Mouse (Mus musculus) heart, embryonic 16.5 days (tissue): ENCODE data around the gene Hoxd4. TPM values are rescaled to one million over a fixed set of nuclear protein-coding genes. Genes with fewer than 3 reads are reported as not detected.

ENCODE experiments used
- ATAC-seq: fragments of 200-750 bp; cut with Nextera tagmentation; replicated peaks from 2 replicates; pipeline ENCODE4 v1.8.0; 2017; ENCODE audit warnings: moderate number of reproducible peaks; ENCODE audit not compliant: insufficient read depth, low FRiP score; ENCODE audit errors: extremely low read depth
- H3K27ac ChIP-seq: fragments of 300-500 bp; sonication (generic); 2 replicates; pipeline ENCODE4 v1.5.1; 2014; ENCODE audit warnings: mild to moderate bottlenecking, low read length, control low read depth, moderate library complexity
- H3K27me3 ChIP-seq: fragments of 300-500 bp; sonication (generic); 2 replicates; pipeline ENCODE4 v1.6.1; 2014; ENCODE audit warnings: low read length, mixed read lengths; ENCODE audit not compliant: control insufficient read depth, insufficient read depth
- H3K36me3 ChIP-seq: fragments of 300-500 bp; sonication (generic); 2 replicates; pipeline ENCODE4 v1.6.1; 2014; ENCODE audit not compliant: control insufficient read depth, insufficient read depth
- H3K4me1 ChIP-seq: fragments of 300-500 bp; sonication (generic); 2 replicates; pipeline ENCODE4 v1.6.1; 2014; ENCODE audit warnings: low read length, mixed read lengths; ENCODE audit not compliant: control insufficient read depth, insufficient read depth
- H3K4me2 ChIP-seq: fragments of 300-500 bp; sonication (generic); 2 replicates; pipeline ENCODE4 v1.6.1; 2014; ENCODE audit warnings: low read depth, mild to moderate bottlenecking, control low read depth, low read length
- H3K4me3 ChIP-seq: fragments of 300-500 bp; sonication (generic); 2 replicates; pipeline ENCODE4 v1.5.1; 2014; ENCODE audit warnings: mild to moderate bottlenecking, control low read depth, low read length
- H3K9ac ChIP-seq: fragments of 300-500 bp; sonication (generic); 2 replicates; pipeline ENCODE4 v1.6.1; 2014; ENCODE audit warnings: low read length, control low read depth
- H3K9me3 ChIP-seq: fragments of 300-500 bp; sonication (generic); replicated peaks from 2 replicates; pipeline ENCODE4 v1.6.1; 2016; ENCODE audit warnings: low read length; ENCODE audit not compliant: control insufficient read depth
- WGBS: fragments of 180-500 bp; shearing (Covaris S2); extraction: QIAGEN DNeasy Blood & Tissue Kit; methylation state at CpG from one replicate; pipeline ENCODE4 v1.1.7; 2014; 5-methylcytosine and 5-hydroxymethylcytosine counted together
- polyA plus RNA-seq: library from polyadenylated mRNA; unstranded; fragments of >200 nt; fragmentation: Nextera tagmentation; extraction: Ambion mirVana; gene quantifications from 2 replicates; pipeline ENCODE4 v1.2.1, GENCODE M21; 2015

The Hoxd4 gene
- polyA plus RNA-seq, 1 experiment from 2014 or later = 0.18 TPM

DNA sequence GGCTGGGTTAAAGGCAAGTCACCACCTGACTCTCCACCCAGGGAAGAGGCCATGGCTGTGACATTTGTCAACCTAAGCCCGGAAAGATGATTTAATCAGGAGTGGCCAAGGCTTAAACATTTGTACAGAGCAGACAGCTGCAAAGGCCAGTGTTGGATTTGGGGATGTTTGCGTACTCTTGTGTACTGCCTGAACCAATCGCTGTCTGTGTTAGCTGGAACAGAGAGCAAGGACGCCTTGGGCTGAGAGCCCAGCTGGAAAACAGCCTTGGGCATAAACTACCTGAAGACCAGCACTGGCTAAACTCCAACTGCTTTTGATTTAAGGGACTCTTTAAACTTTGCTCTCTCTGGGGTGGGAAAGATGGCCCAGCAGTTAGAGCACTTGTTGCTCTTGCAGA lies 3.1 kb upstream of the Hoxd4 start:
- H3K4me3 ChIP-seq = no peak overlapping the region
- no peaks in the 10 kb centered on the region for H3K36me3 ChIP-seq
- ATAC-seq = no peak
- H3K4me2 ChIP-seq = no peak overlapping the region
- 20% methylated on average over 4 of the region's 4 CpGs for WGBS
- H3K27ac ChIP-seq = no peak overlapping the region
- peaks cover 94% of the 10 kb centered on the region for H3K27me3 ChIP-seq
- H3K4me1 ChIP-seq = peaks cover 10% of the 10 kb centered on the region; the same call in 1 of the 2 replicates
- H3K9me3 ChIP-seq = no peaks in the 10 kb centered on the region
- no peak overlapping the region for H3K9ac ChIP-seq

- no peak for ATAC-seq
- H3K4me2 ChIP-seq = no peak overlapping the region
- peaks cover 10% of the 10 kb centered on the region; the same call in 1 of the 2 replicates for H3K4me1 ChIP-seq
- no peak overlapping the region for H3K27ac ChIP-seq
- no peaks in the 10 kb centered on the region for H3K36me3 ChIP-seq
- H3K27me3 ChIP-seq = peaks cover 94% of the 10 kb centered on the region
- H3K9me3 ChIP-seq = no peaks in the 10 kb centered on the region
- no peak overlapping the region for H3K4me3 ChIP-seq
- 8% methylated on average over 5 of the region's 5 CpGs for WGBS
- H3K9ac ChIP-seq = no peak overlapping the region
Measured at GRCm38 (mm10) chr2:74709465-74710419, 2.0 kb upstream of the Hoxd4 start.

- no peaks in the 10 kb centered on the region for H3K36me3 ChIP-seq
- H3K27ac ChIP-seq = no peak overlapping the region
- no peak overlapping the region for H3K9ac ChIP-seq
- peaks cover 92% of the 10 kb centered on the region for H3K27me3 ChIP-seq
- no peak overlapping the region for H3K4me3 ChIP-seq
- ATAC-seq = no peak
- H3K4me1 ChIP-seq = peaks cover 7% of the 10 kb centered on the region; the same call in 1 of the 2 replicates
- WGBS = 2% methylated on average over 16 of the region's 16 CpGs
- no peak overlapping the region for H3K4me2 ChIP-seq
- no peaks in the 10 kb centered on the region for H3K9me3 ChIP-seq
Measured at GRCm38 (mm10) chr2:74710929-74711543, 693 bp upstream of the Hoxd4 start.

GRCm38 (mm10) chr2:74713239-74714150 lies 1.8 kb downstream of the Hoxd4 start:
- H3K4me2 ChIP-seq = no peak overlapping the region
- no peak overlapping the region for H3K27ac ChIP-seq
- H3K36me3 ChIP-seq = no peaks in the 10 kb centered on the region
- no peaks in the 10 kb centered on the region for H3K9me3 ChIP-seq
- 10% methylated on average over 19 of the region's 19 CpGs for WGBS
- H3K27me3 ChIP-seq = peaks cover 91% of the 10 kb centered on the region
- H3K9ac ChIP-seq = no peak overlapping the region
- no peak for ATAC-seq
- no peak overlapping the region; the same call in 1 of the 2 replicates for H3K4me3 ChIP-seq
- H3K4me1 ChIP-seq = peaks cover 7% of the 10 kb centered on the region; the same call in 1 of the 2 replicates

DNA sequence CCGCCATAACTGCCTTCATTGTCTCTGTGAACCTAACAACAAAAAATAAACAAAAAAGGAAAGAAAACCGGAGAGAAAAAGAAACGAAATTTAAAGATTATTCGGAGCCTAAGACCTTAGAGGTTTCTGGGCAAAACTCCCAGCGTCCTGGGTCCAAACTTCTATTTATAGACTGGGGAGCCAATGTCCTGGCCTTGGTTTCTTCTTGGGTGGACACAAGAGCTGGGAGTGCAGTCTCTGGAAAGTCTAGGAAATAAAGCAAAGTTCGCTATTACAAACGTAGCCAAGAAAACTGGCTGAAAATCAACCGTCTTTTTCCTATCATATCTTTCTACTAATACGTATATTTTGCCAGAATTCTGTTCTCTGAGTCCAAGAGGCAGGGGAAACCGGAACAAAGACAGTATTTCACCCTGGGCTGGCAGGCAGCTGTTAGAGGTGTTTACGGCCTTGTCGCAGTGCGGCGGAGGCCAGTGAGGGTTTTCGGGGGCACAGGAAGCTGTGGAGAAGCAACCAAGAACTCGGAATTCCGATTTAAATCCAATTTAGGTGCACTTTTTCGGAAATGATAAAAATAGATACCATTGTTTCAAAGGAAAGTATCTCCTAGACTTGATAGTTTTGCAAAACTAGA lies 2.5 kb downstream of the Hoxd4 start:
- Histone ChIP-seq H3K4me1 (peaks cover 7% of the 10 kb centered on the region; the same call in 1 of the 2 replicates), H3K9me3 (no peaks in the 10 kb centered on the region), H3K27ac (no peak overlapping the region), H3K27me3 (peaks cover 91% of the 10 kb centered on the region), H3K36me3 (no peaks in the 10 kb centered on the region), H3K9ac (no peak overlapping the region), H3K4me2 (no peak overlapping the region), H3K4me3 (no peak overlapping the region; the same call in 1 of the 2 replicates)
- ATAC-seq = no peak
- 11% methylated on average over 18 of the region's 18 CpGs for WGBS

DNA sequence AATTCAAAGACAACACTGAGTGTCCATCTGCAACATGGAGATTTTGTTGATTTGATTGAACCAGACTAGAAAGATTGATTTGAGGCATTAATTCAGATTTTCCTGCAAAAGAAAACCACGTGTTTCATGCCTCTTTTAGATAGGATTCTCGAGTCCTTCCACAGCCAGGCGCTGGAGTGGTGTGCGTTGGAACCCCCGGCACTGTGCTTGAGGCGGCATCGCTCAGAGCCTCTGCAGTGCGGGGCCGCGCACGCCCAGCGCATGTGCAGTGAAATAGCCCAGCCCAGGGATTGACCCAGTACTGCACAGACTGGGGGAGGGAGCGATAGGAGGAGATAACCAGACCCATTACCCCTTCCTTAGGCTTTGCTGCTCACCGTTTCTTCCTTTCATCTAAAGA lies 3.2 kb downstream of the Hoxd4 start:
- Histone ChIP-seq H3K36me3 (no peaks in the 10 kb centered on the region), H3K9ac (no peak overlapping the region), H3K9me3 (no peaks in the 10 kb centered on the region), H3K4me1 (peaks cover 7% of the 10 kb centered on the region; the same call in 1 of the 2 replicates), H3K4me3 (no peak overlapping the region), H3K27me3 (peaks cover 90% of the 10 kb centered on the region), H3K4me2 (no peak overlapping the region), H3K27ac (no peak overlapping the region)
- no peak for ATAC-seq
- under 1% methylated on average over 14 of the region's 14 CpGs for WGBS

- Histone ChIP-seq H3K4me2 (peak overlapping the region; percentile 35), H3K27ac (no peak overlapping the region), H3K9ac (no peak overlapping the region), H3K27me3 (peaks cover 90% of the 10 kb centered on the region), H3K36me3 (no peaks in the 10 kb centered on the region), H3K9me3 (no peaks in the 10 kb centered on the region), H3K4me3 (peak overlapping the region; percentile 15), H3K4me1 (peaks cover 7% of the 10 kb centered on the region; the same call in 1 of the 2 replicates)
- ATAC-seq = peak; percentile 76; the same call in 1 of the 2 replicates
- 3% methylated on average over 26 of the region's 26 CpGs for WGBS
Measured at GRCm38 (mm10) chr2:74715504-74716241, 3.9 kb downstream of the Hoxd4 start.

DNA sequence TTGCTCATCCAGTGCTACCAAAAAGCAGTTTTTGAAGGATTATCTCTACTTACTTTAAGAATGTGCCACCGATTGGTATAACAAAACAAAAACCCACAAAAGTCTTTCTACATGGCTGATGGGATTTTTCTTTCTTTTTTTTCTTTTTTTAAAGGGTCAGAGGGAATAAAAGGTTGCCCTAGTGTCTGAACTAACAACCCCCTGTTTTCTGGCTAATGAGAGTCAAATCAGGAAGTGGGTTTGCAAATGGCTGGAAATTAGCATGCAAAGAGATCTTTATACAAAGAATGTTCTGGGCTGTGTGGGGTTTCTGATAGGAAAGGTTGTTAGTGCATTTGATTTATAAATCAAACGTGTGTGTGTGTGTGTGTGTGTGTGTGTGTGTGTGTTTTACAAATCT lies 8.7 kb downstream of the Hoxd4 start:
- H3K27me3 ChIP-seq = peaks cover 94% of the 10 kb centered on the region
- H3K9me3 ChIP-seq = no peaks in the 10 kb centered on the region
- no peaks in the 10 kb centered on the region for H3K36me3 ChIP-seq
- no peaks in the 10 kb centered on the region for H3K4me1 ChIP-seq
- H3K4me3 ChIP-seq = no peak overlapping the region
- H3K4me2 ChIP-seq = no peak overlapping the region
- H3K9ac ChIP-seq = no peak overlapping the region
- WGBS = 12% methylated on average over 2 of the region's 2 CpGs
- ATAC-seq = no peak
- H3K27ac ChIP-seq = no peak overlapping the region
